Mouse (Mus musculus): ENCODE results near the gene Tars2.

DNA sequence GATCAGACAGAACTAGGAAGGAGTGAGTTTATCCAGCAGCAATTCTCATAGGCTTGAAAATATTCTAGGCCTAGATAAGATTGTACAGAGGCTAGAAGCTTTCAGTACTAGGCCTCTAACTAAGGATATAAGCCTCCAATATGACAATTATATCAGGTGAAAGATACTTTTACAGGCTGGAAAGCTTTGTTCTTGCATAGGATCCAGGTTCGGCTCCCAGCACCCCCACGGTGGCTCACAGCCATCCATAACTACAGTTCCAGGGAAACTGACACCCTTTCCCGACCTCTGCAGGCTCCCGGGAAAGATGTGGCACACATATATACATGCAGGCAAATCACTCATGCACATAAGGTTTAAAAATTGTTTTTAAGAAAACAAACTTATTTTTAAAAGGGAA lies 43.8 kb upstream of the Tars2 start:
- no peak for TF ChIP-seq EP300 (IDR thresholded peaks at IDR 0.05; ENCODE audit: low read length)
- no peak for TF ChIP-seq RCOR1 (conservative IDR thresholded peaks at IDR 0.05; ENCODE audit: low read depth, low read length)
- TF ChIP-seq USF1 (IDR thresholded peaks at IDR 0.05; ENCODE audit: low read depth, low read length) = no peak
- TF ChIP-seq MAX (IDR thresholded peaks at IDR 0.05; ENCODE audit: low read length) = no peak
- no peak for TF ChIP-seq POLR2A (IDR thresholded peaks at IDR 0.05; ENCODE audit: low read depth, low read length)
- TF ChIP-seq POLR2AphosphoS2 (IDR thresholded peaks at IDR 0.05; ENCODE audit: low read depth, low read length) = no peak

All from CH12.LX (cell line).